Mouse (Mus musculus) macrophage (primary cell): ENCODE data around the gene Olfr229. TPM values are rescaled to one million over a fixed set of nuclear protein-coding genes. Genes with fewer than 3 reads are reported as not detected.
A peak's percentile ranks its signal among the peaks of the same experiment; 100 is the strongest.
"Not testable (repeated sequence)": the region's sequence is repeated elsewhere in the genome, so short reads cannot be mapped to it uniquely, and the experiment has no call there.

Source experiments
- H3K27ac ChIP-seq: fragments of 350-480 bp; formaldehyde crosslinking; 2 replicates; pipeline ENCODE4 v1.9.0; 2021
- H3K36me3 ChIP-seq: fragments of 350-480 bp; formaldehyde crosslinking; 2 replicates; pipeline ENCODE4 v1.9.0; 2021; ENCODE audit errors: inconsistent target
- H3K4me3 ChIP-seq: fragments of 350-480 bp; formaldehyde crosslinking; 2 replicates; pipeline ENCODE4 v1.9.0; 2021; ENCODE audit errors: inconsistent target
- H3K79me2 ChIP-seq: fragments of 350-480 bp; formaldehyde crosslinking; 2 replicates; pipeline ENCODE4 v1.9.0; 2021; ENCODE audit errors: inconsistent target
- WGBS: methylation state at CpG from one replicate; pipeline ENCODE4 v1.1.7; 2026; ENCODE audit warnings: inconsistent platforms; ENCODE audit not compliant: missing documents; 5-methylcytosine and 5-hydroxymethylcytosine counted together
- polyA plus RNA-seq: library from polyadenylated mRNA; stranded (reverse); fragments of 250-400 nt; gene quantifications from 3 replicates; pipeline ENCODE4 v1.2.4, GENCODE M21; 2018; ENCODE audit warnings: inconsistent platforms
- total RNA-seq, 78 experiments: library from RNA; depleted of rRNA; stranded (reverse); fragments of 250-400 nt; gene quantifications; 1 replicate in 9 of 78; 2 replicates in 24 of 78; 3 replicates in 43 of 78; 4 replicates in 2 of 78; pipeline ENCODE4 v1.2.4; 2018; ENCODE audit warnings: inconsistent platforms in 56 of 78

Olfr229 gene
- total RNA-seq (2018; cell fraction: chromatin; rRNA removed) = not detected
- not detected for total RNA-seq (2018; cell fraction: cytosol; rRNA removed)
- total RNA-seq (2018; cell fraction: nucleus; rRNA removed) = not detected
- not detected in 3 replicates for polyA plus RNA-seq

GRCm38 (mm10) chr9:39907036-39907435 lies at the start of gene Olfr229:
TSS of gene Olfr229 (plus strand) at chr9:39907336.
- Histone ChIP-seq H3K79me2 (no peaks in the 10 kb centered on the region), H3K36me3 (no peaks in the 10 kb centered on the region), H3K4me3 (no peak within 1 kb of the TSS), H3K27ac (no peak within 1 kb of the TSS)
- 93% methylated on average over 2 of the region's 2 CpGs for WGBS

DNA sequence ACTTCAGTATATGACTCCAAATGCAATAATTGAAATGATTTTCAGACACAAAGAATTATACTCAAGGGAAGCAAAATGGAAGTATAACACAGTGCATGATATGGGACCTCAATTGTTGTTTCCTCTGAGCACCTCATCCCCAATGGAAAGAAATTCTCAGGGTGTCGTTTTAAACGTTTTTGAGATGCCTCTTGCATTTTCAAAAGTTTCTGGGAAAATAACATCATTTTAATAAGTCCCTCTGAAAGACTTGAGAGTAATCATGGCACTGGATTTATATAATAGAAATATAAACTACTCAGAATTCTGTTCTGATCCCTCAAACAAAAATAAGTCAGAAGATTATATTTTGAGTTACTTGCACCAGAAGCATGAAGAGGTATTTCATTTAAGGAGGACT lies 41.0 kb upstream of the Olfr229 start, which contains the start of gene Olfr972:
TSS of gene Olfr972 (plus strand) at position 301 of the 400 bp plus-strand sequence.
- no peak within 1 kb of the TSS for H3K27ac ChIP-seq
- no peaks in the 10 kb centered on the region for H3K79me2 ChIP-seq
- WGBS = 69% methylated on average over 2 of the region's 2 CpGs
- H3K4me3 ChIP-seq = no peak within 1 kb of the TSS
- no peaks in the 10 kb centered on the region for H3K36me3 ChIP-seq

GRCm38 (mm10) chr9:39871986-39872385 lies 35.1 kb upstream of the Olfr229 start:
- H3K27ac ChIP-seq, H3K4me3 ChIP-seq, H3K79me2 ChIP-seq, H3K36me3 ChIP-seq: not testable (repeated sequence)
- 100% methylated on average over 1 of the region's 1 CpGs for WGBS

- H3K79me2 ChIP-seq, H3K36me3 ChIP-seq, H3K4me3 ChIP-seq, H3K27ac ChIP-seq: not testable (repeated sequence)
- WGBS = no CpG with 5 or more reads among the region's 4 CpGs
Observed at GRCm38 (mm10) chr9:39877541-39878396, 29.4 kb upstream of the Olfr229 start.

- H3K4me3 ChIP-seq = no peak overlapping the region
- H3K36me3 ChIP-seq = no peaks in the 10 kb centered on the region
- no peaks in the 10 kb centered on the region for H3K79me2 ChIP-seq
- H3K27ac ChIP-seq = no peak overlapping the region
- 14% methylated on average over 6 of the region's 6 CpGs for WGBS
Observed at GRCm38 (mm10) chr9:39905106-39905505, 2.0 kb upstream of the Olfr229 start.

GRCm38 (mm10) chr9:39909939-39910338 lies 2.8 kb downstream of the Olfr229 start:
- no peaks in the 10 kb centered on the region for H3K36me3 ChIP-seq
- peak overlapping the region; percentile 60 for H3K27ac ChIP-seq
- WGBS = 25% methylated on average over 3 of the region's 3 CpGs
- H3K4me3 ChIP-seq = no peak overlapping the region
- H3K79me2 ChIP-seq = no peaks in the 10 kb centered on the region

- not testable (repeated sequence) for H3K36me3 ChIP-seq, H3K27ac ChIP-seq, H3K79me2 ChIP-seq, H3K4me3 ChIP-seq
- no CpG with 5 or more reads among the region's 4 CpGs for WGBS
Observed at GRCm38 (mm10) chr9:39927975-39928836, 21.1 kb downstream of the Olfr229 start.

DNA sequence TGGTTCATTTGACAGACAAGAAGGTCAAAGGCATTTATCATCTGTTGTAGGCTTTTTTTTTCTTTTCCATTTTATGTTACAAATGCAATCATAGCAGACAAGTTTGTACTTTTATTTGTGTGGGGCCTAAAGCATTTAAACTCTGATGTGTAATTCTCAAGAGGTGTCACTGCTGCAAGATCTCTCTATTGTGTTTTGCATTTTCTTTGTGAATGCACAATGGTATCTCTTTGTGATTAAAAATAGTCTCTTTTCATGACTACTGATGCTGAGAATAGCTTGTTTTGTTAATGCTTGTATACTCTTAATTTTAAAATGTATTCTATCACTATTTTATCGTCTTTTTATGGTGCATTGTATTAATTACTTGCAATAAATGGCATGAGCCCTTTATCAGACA lies 21.7 kb downstream of the Olfr229 start:
- not testable (repeated sequence) for H3K36me3 ChIP-seq, H3K27ac ChIP-seq, H3K4me3 ChIP-seq, H3K79me2 ChIP-seq
- WGBS = 80% methylated on average over 1 of the region's 1 CpGs

GRCm38 (mm10) chr9:39937201-39937600 lies 30.1 kb downstream of the Olfr229 start, which contains the start of gene Olfr974:
TSS of gene Olfr974 (plus strand) at chr9:39937501.
- 100% methylated on average over 1 of the region's 1 CpGs for WGBS
- Histone ChIP-seq H3K27ac (no peak within 1 kb of the TSS), H3K36me3 (no peaks in the 10 kb centered on the region), H3K4me3 (no peak within 1 kb of the TSS), H3K79me2 (no peaks in the 10 kb centered on the region)

DNA sequence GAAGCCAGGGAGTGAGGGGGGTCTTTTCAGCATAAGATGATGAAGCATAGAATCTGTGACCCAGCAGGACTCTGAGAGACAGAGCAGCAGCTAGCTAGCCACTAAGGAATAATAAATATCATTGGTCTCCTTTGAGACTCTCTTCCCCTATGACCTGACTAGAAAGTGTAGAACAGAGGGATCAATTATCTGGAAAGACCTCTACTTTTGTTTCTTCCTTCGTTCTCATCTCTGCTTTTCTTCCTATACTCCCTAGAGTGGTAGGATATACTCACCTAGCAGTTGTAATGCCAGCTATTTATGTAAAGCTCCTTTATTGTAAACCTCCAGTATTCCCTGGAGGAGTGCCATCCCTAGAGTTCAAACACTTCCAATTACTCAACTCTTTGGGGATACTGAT lies 44.8 kb downstream of the Olfr229 start, which contains the start of gene Olfr975:
TSS of gene Olfr975 (minus strand) at position 101 of the 400 bp plus-strand sequence.
- no peak within 1 kb of the TSS for H3K4me3 ChIP-seq
- no peak within 1 kb of the TSS for H3K27ac ChIP-seq
- WGBS = 45% methylated on average over 1 of the region's 1 CpGs
- H3K36me3 ChIP-seq = no peaks in the 10 kb centered on the region
- H3K79me2 ChIP-seq = no peaks in the 10 kb centered on the region

DNA sequence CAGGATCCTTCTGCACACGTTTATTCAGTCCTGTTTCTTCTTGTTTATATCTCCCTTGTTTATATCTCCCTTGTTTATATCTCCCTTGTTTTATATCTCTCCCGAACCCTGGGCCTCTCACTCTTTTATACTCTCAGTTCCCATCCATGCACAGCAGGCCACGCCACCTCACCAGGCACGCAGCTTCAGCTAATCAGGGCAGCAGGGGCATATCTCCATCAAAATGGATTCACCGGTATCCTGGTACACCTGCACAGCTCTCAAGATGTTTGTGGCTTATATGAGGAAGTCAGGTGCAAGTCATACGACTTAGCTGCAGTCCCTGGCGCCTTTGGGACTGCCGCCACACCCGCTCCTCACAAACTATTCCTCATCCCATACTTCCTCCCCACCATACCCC lies 53.9 kb downstream of the Olfr229 start, which contains the start of gene Olfr976:
TSS of gene Olfr976 (minus strand) at position 101 of the 400 bp plus-strand sequence.
- 67% methylated on average over 3 of the region's 9 CpGs for WGBS
- not testable (repeated sequence) for H3K79me2 ChIP-seq, H3K27ac ChIP-seq, H3K36me3 ChIP-seq, H3K4me3 ChIP-seq

Other genes starting within 250 kb of the Olfr229 start
- not detected in 3 replicates for gene Olfr963, start 240.1 kb upstream of the Olfr229 start, polyA plus RNA-seq
- gene Olfr149, start 200.2 kb upstream of the Olfr229 start, polyA plus RNA-seq = not detected in 3 replicates
- gene Olfr965, start 196.0 kb upstream of the Olfr229 start, polyA plus RNA-seq = not detected in 3 replicates
- gene Olfr150, start 176.4 kb upstream of the Olfr229 start, polyA plus RNA-seq = not detected in 3 replicates
- gene Olfr967, start 161.1 kb upstream of the Olfr229 start, polyA plus RNA-seq = not detected in 3 replicates
- not detected in 3 replicates for gene Olfr968, start 124.1 kb upstream of the Olfr229 start, polyA plus RNA-seq
- not detected in 3 replicates for gene Olfr969, start 116.4 kb upstream of the Olfr229 start, polyA plus RNA-seq
- gene Olfr970, start 98.5 kb upstream of the Olfr229 start, polyA plus RNA-seq = not detected in 3 replicates
- not detected in 3 replicates for gene Olfr971, start 70.5 kb upstream of the Olfr229 start, polyA plus RNA-seq
- gene Olfr972, start 40.9 kb upstream of the Olfr229 start, polyA plus RNA-seq = not detected in 3 replicates
- not detected in 3 replicates for gene Olfr974, start 30.2 kb downstream of the Olfr229 start, polyA plus RNA-seq
- not detected in 3 replicates for gene Olfr975, start 44.7 kb downstream of the Olfr229 start, polyA plus RNA-seq
- gene Olfr976, start 53.8 kb downstream of the Olfr229 start, polyA plus RNA-seq = not detected in 3 replicates
- gene Olfr978, start 84.8 kb downstream of the Olfr229 start, polyA plus RNA-seq = not detected in 3 replicates
- gene Olfr979, start 96.1 kb downstream of the Olfr229 start, polyA plus RNA-seq = not detected in 3 replicates
- gene Olfr980, start 102.2 kb downstream of the Olfr229 start, polyA plus RNA-seq = not detected in 3 replicates
- gene Olfr981, start 114.1 kb downstream of the Olfr229 start, polyA plus RNA-seq = not detected in 3 replicates
- gene Olfr982, start 166.5 kb downstream of the Olfr229 start, polyA plus RNA-seq = not detected in 3 replicates
- gene Olfr983, start 186.3 kb downstream of the Olfr229 start, polyA plus RNA-seq = not detected in 3 replicates
- gene Olfr984, start 206.9 kb downstream of the Olfr229 start, polyA plus RNA-seq = not detected in 3 replicates
- not detected in 3 replicates for gene Olfr985, start 222.8 kb downstream of the Olfr229 start, polyA plus RNA-seq
- not detected in 3 replicates for gene Tmem225, start 240.8 kb downstream of the Olfr229 start, polyA plus RNA-seq